Mouse (Mus musculus): ENCODE data around the gene Sertad4.

Gene Sertad4

GRCm38 (mm10) chr1:192812290-192812689 lies 43.3 kb downstream of the Sertad4 start:
- DNase-seq (ENCODE audit: extremely low spot score) = no peak

GRCm38 (mm10) chr1:192806168-192807157 lies 49.1 kb downstream of the Sertad4 start:
- no peak for DNase-seq (ENCODE audit: extremely low spot score)

GRCm38 (mm10) chr1:192800338-192800737 lies 55.2 kb downstream of the Sertad4 start:
- no peak for DNase-seq (ENCODE audit: extremely low spot score)

GRCm38 (mm10) chr1:192799165-192799991 lies 56.2 kb downstream of the Sertad4 start:
- DNase-seq (ENCODE audit: extremely low spot score) = peak; percentile 56

GRCm38 (mm10) chr1:192798212-192799164 lies 57.1 kb downstream of the Sertad4 start:
- DNase-seq (ENCODE audit: extremely low spot score) = no peak

- DNase-seq (ENCODE audit: extremely low spot score) = no peak
These were observed 58.6 kb downstream of the Sertad4 start for GRCm38 (mm10) chr1:192797011-192797274.

GRCm38 (mm10) chr1:192796201-192797010 lies 59.1 kb downstream of the Sertad4 start:
- peak; percentile 72 for DNase-seq (ENCODE audit: extremely low spot score)

GRCm38 (mm10) chr1:192794957-192795745 lies 60.4 kb downstream of the Sertad4 start:
- DNase-seq (ENCODE audit: extremely low spot score) = no peak

Data from embryo, embryonic 9.5 days (tissue).